Mouse (Mus musculus) embryonic facial prominence, embryonic 11.5 days (tissue): ENCODE data around the gene Tap2. TPM values are rescaled to one million over a fixed set of nuclear protein-coding genes. Genes with fewer than 3 reads are reported as not detected.

Experiments
- ATAC-seq: fragments of 200-750 bp; cut with Nextera tagmentation; replicated peaks from 2 replicates; pipeline ENCODE4 v1.8.0; 2017; ENCODE audit warnings: low read depth; ENCODE audit not compliant: insufficient number of reproducible peaks, low FRiP score, low TSS enrichment
- DNase-seq: peaks from one replicate; pipeline ENCODE4 v3.0.0-alpha.2; 2015; ENCODE audit warnings: low spot score
- H3K27ac ChIP-seq: fragments of 300-500 bp; sonication (generic); replicated peaks from 2 replicates; pipeline ENCODE4 v1.5.1; 2014; ENCODE audit warnings: mild to moderate bottlenecking, low read depth, low read length, control low read depth
- H3K27me3 ChIP-seq: fragments of 300-500 bp; sonication (generic); 2 replicates; pipeline ENCODE4 v1.6.1; 2014; ENCODE audit warnings: mild to moderate bottlenecking, low read length, moderate library complexity, mixed read lengths; ENCODE audit not compliant: control insufficient read depth, insufficient read depth
- H3K36me3 ChIP-seq: fragments of 300-500 bp; sonication (generic); replicated peaks from 2 replicates; pipeline ENCODE4 v1.6.1; 2014; ENCODE audit warnings: low read depth, mild to moderate bottlenecking, low read length, moderate library complexity, mixed read lengths; ENCODE audit not compliant: control insufficient read depth, insufficient read depth
- H3K4me1 ChIP-seq: fragments of 300-500 bp; sonication (generic); 2 replicates; pipeline ENCODE4 v1.6.1; 2014; ENCODE audit warnings: low read length, mixed read lengths; ENCODE audit not compliant: control insufficient read depth, insufficient read depth
- H3K4me2 ChIP-seq: fragments of 300-500 bp; sonication (generic); 2 replicates; pipeline ENCODE4 v1.6.1; 2014; ENCODE audit warnings: low read depth, mild to moderate bottlenecking, control low read depth, low read length, moderate library complexity
- H3K4me3 ChIP-seq: fragments of 300-500 bp; sonication (generic); 2 replicates; pipeline ENCODE4 v1.5.1; 2014; ENCODE audit warnings: low read depth, low read length, control low read depth
- H3K9ac ChIP-seq: fragments of 300-500 bp; sonication (generic); replicated peaks from 2 replicates; pipeline ENCODE4 v1.6.1; 2014; ENCODE audit warnings: mild to moderate bottlenecking, control low read depth, low read length
- H3K9me3 ChIP-seq: fragments of 300-500 bp; sonication (generic); replicated peaks from 2 replicates; pipeline ENCODE4 v1.6.1; 2016; ENCODE audit warnings: mild to moderate bottlenecking, low read length, inconsistent platforms, mixed read lengths; ENCODE audit not compliant: control insufficient read depth
- WGBS: fragments of 180-500 bp; shearing (Covaris S2); extraction: QIAGEN DNeasy Blood & Tissue Kit; methylation state at CpG from one replicate; pipeline ENCODE4 v1.1.7; 2014; 5-methylcytosine and 5-hydroxymethylcytosine counted together
- polyA plus RNA-seq: library from polyadenylated mRNA; unstranded; fragments of >200 nt; fragmentation: Nextera tagmentation; extraction: Ambion mirVana; gene quantifications from 2 replicates; pipeline ENCODE4 v1.2.1, GENCODE M21; 2014

The Tap2 gene
- polyA plus RNA-seq, 1 experiment from 2014 or later = 0.77 TPM

- Histone ChIP-seq H3K4me2 (no peak overlapping the region), H3K27ac (no peak overlapping the region), H3K4me3 (no peak overlapping the region), H3K27me3 (no peaks in the 10 kb centered on the region), H3K36me3 (no peaks in the 10 kb centered on the region), H3K9me3 (no peaks in the 10 kb centered on the region), H3K9ac (no peak overlapping the region), H3K4me1 (no peaks in the 10 kb centered on the region)
- 79% methylated on average over 4 of the region's 4 CpGs for WGBS
- no peak for DNase-seq
- ATAC-seq = no peak
Measured at GRCm38 (mm10) chr17:34244656-34245055, 41.3 kb downstream of the Tap2 start.

GRCm38 (mm10) chr17:34247047-34247446 is 43.7 kb downstream of the Tap2 start:
- Histone ChIP-seq H3K9ac (no peak overlapping the region), H3K4me2 (no peak overlapping the region), H3K36me3 (no peaks in the 10 kb centered on the region), H3K9me3 (no peaks in the 10 kb centered on the region), H3K27me3 (no peaks in the 10 kb centered on the region), H3K27ac (no peak overlapping the region), H3K4me3 (no peak overlapping the region), H3K4me1 (no peaks in the 10 kb centered on the region)
- DNase-seq (no peak), ATAC-seq (no peak)
- WGBS = 82% methylated on average over 3 of the region's 3 CpGs

GRCm38 (mm10) chr17:34248764-34249163 is 45.4 kb downstream of the Tap2 start:
- WGBS = 72% methylated on average over 2 of the region's 2 CpGs
- Histone ChIP-seq H3K9me3 (no peaks in the 10 kb centered on the region), H3K4me2 (no peak overlapping the region), H3K4me3 (no peak overlapping the region), H3K36me3 (no peaks in the 10 kb centered on the region), H3K9ac (no peak overlapping the region), H3K27ac (no peak overlapping the region), H3K27me3 (no peaks in the 10 kb centered on the region), H3K4me1 (no peaks in the 10 kb centered on the region)
- DNase-seq (no peak), ATAC-seq (no peak)

GRCm38 (mm10) chr17:34249361-34249760 is 46.0 kb downstream of the Tap2 start:
- Histone ChIP-seq H3K27ac (no peak overlapping the region), H3K36me3 (no peaks in the 10 kb centered on the region), H3K27me3 (no peaks in the 10 kb centered on the region), H3K9ac (no peak overlapping the region), H3K4me2 (no peak overlapping the region), H3K4me3 (no peak overlapping the region), H3K9me3 (no peaks in the 10 kb centered on the region), H3K4me1 (no peaks in the 10 kb centered on the region)
- DNase-seq (no peak), ATAC-seq (no peak)
- 49% methylated on average over 3 of the region's 3 CpGs for WGBS

- no peak overlapping the region for H3K4me2 ChIP-seq
- no peaks in the 10 kb centered on the region for H3K9me3 ChIP-seq
- DNase-seq = peak; percentile 82
- no peaks in the 10 kb centered on the region for H3K27me3 ChIP-seq
- no peak overlapping the region for H3K4me3 ChIP-seq
- 19% methylated on average over 4 of the region's 4 CpGs for WGBS
- H3K4me1 ChIP-seq = no peaks in the 10 kb centered on the region
- no peak for ATAC-seq
- H3K36me3 ChIP-seq = no peaks in the 10 kb centered on the region
- no peak overlapping the region for H3K9ac ChIP-seq
- H3K27ac ChIP-seq = no peak overlapping the region
Measured at GRCm38 (mm10) chr17:34249878-34250277, 46.6 kb downstream of the Tap2 start.

- H3K4me2 ChIP-seq = no peak overlapping the region
- no peak overlapping the region for H3K9ac ChIP-seq
- no peaks in the 10 kb centered on the region for H3K27me3 ChIP-seq
- H3K4me3 ChIP-seq = no peak overlapping the region
- no peaks in the 10 kb centered on the region for H3K4me1 ChIP-seq
- no peaks in the 10 kb centered on the region for H3K36me3 ChIP-seq
- ATAC-seq = no peak
- no peak for DNase-seq
- H3K27ac ChIP-seq = no peak overlapping the region
- H3K9me3 ChIP-seq = no peaks in the 10 kb centered on the region
- WGBS = 39% methylated on average over 4 of the region's 4 CpGs
Measured at GRCm38 (mm10) chr17:34251666-34252065, 48.3 kb downstream of the Tap2 start.

GRCm38 (mm10) chr17:34256501-34256900 is 53.2 kb downstream of the Tap2 start:
- DNase-seq = no peak
- no peak for ATAC-seq

GRCm38 (mm10) chr17:34257594-34258375 is 54.5 kb downstream of the Tap2 start, which contains the start of gene H2-Ab1:
Gene H2-Ab1, plus strand, starts transcription at chr17:34257689.
- no peak for ATAC-seq
- Histone ChIP-seq H3K27me3 (0 out of 2 replicates have a peak, but pooled peaks cover 2% of the 10 kb centered on the region), H3K9ac (no peak within 1 kb of the TSS), H3K9me3 (no peaks in the 10 kb centered on the region), H3K36me3 (no peaks in the 10 kb centered on the region), H3K4me1 (no peaks in the 10 kb centered on the region), H3K4me3 (no peak within 1 kb of the TSS), H3K27ac (no peak within 1 kb of the TSS), H3K4me2 (no peak within 1 kb of the TSS)
- peak; percentile 26 for DNase-seq
- 71% methylated on average over 11 of the region's 11 CpGs for WGBS

More at GRCm38 (mm10) chr17:34256501-34256900, 53.2 kb downstream of the Tap2 start:
- Histone ChIP-seq H3K9ac (no peak overlapping the region), H3K9me3 (no peaks in the 10 kb centered on the region), H3K4me3 (no peak overlapping the region), H3K27ac (no peak overlapping the region), H3K36me3 (no peaks in the 10 kb centered on the region), H3K27me3 (no peaks in the 10 kb centered on the region), H3K4me1 (no peaks in the 10 kb centered on the region), H3K4me2 (no peak overlapping the region)
- 82% methylated on average over 5 of the region's 5 CpGs for WGBS
